Mouse (Mus musculus): Measurements from ENCODE around the gene Islr2.

Gene Islr2

GRCm38 (mm10) chr9:58156819-58157560 is 47.1 kb downstream of the Islr2 start:
- in situ Hi-C loops (cut with MseI, MboI): no loop called here

GRCm38 (mm10) chr9:58155366-58155765 is 48.8 kb downstream of the Islr2 start:
- in situ Hi-C loops (cut with MseI, MboI): no loop called here

- in situ Hi-C loops (cut with MseI, MboI): no loop called here
These were observed 51.0 kb downstream of the Islr2 start for GRCm38 (mm10) chr9:58153095-58153494.

GRCm38 (mm10) chr9:58150733-58151361 is 53.3 kb downstream of the Islr2 start:
- in situ Hi-C loops (cut with MseI, MboI): no loop called here

GRCm38 (mm10) chr9:58148806-58149205 is 55.3 kb downstream of the Islr2 start:
- in situ Hi-C loops (cut with MseI, MboI): no loop called here
